Mouse (Mus musculus) small intestine, adult 2 months (tissue): ENCODE measurements around the gene Zfp422. TPM values are rescaled to one million over a fixed set of nuclear protein-coding genes. Genes with fewer than 3 reads are reported as not detected.

Experiments
- H3K27ac ChIP-seq: fragments of 200-500 bp; 2 replicates; pipeline ENCODE4 v1.5.1; 2012; ENCODE audit warnings: low read depth, low read length, control low read depth, inconsistent platforms; ENCODE audit not compliant: insufficient read depth
- H3K27me3 ChIP-seq: fragments of 200-500 bp; 2 replicates; pipeline ENCODE4 v1.6.1; 2012; ENCODE audit warnings: mild to moderate bottlenecking, moderate library complexity, low read length, inconsistent platforms; ENCODE audit not compliant: control insufficient read depth, insufficient read depth
- H3K36me3 ChIP-seq: fragments of 200-500 bp; 2 replicates; pipeline ENCODE4 v1.6.1; 2012; ENCODE audit warnings: mild to moderate bottlenecking, low read length, control low read depth, inconsistent platforms; ENCODE audit not compliant: control insufficient read depth, insufficient read depth
- H3K4me1 ChIP-seq: fragments of 200-500 bp; 2 replicates; pipeline ENCODE4 v1.6.1; 2012; ENCODE audit warnings: low read length, inconsistent platforms, mixed read lengths; ENCODE audit not compliant: control insufficient read depth, insufficient read depth, insufficient read length
- H3K4me3 ChIP-seq: fragments of 200-500 bp; 2 replicates; pipeline ENCODE4 v1.5.1; 2012; ENCODE audit warnings: low read depth, mild to moderate bottlenecking, control low read depth, inconsistent platforms, low read length, moderate library complexity
- CTCF ChIP-seq: fragments of 200-500 bp; IDR thresholded peaks from 2 replicates; pipeline ENCODE4 v1.5.1; 2012; ENCODE audit warnings: low read depth, mild to moderate bottlenecking, control low read depth, inconsistent platforms, low read length, moderate library complexity, mixed read lengths; ENCODE audit not compliant: insufficient replicate concordance, insufficient read length; ENCODE audit errors: extremely low read depth
- POLR2A ChIP-seq: fragments of 200-500 bp; IDR thresholded peaks from 2 replicates; pipeline ENCODE4 v1.6.1; 2012; ENCODE audit warnings: low read depth, mild to moderate bottlenecking, control low read depth, inconsistent platforms, low read length, moderate library complexity
- WGBS: fragments of 180-500 bp; shearing (Covaris S2); methylation state at CpG from one replicate; pipeline ENCODE4 v1.1.7; 2018; 5-methylcytosine and 5-hydroxymethylcytosine counted together
- polyA plus RNA-seq: library from polyadenylated mRNA; depleted of rRNA; stranded (reverse); fragments of >200 nt; gene quantifications from 2 replicates; pipeline ENCODE4 v1.2.3, GENCODE M21; 2012

Gene Zfp422
- polyA plus RNA-seq, 1 experiment = 2.9 TPM

GRCm38 (mm10) chr6:116664031-116664430, 35.2 kb upstream of the Zfp422 start:
- Histone ChIP-seq H3K27ac (peak overlapping the region; percentile 9; the same call in 1 of the 2 replicates), H3K4me1 (peaks cover 2% of the 10 kb centered on the region; the same call in 1 of the 2 replicates), H3K27me3 (no peaks in the 10 kb centered on the region), H3K4me3 (no peak overlapping the region), H3K36me3 (no peaks in the 10 kb centered on the region)
- TF ChIP-seq CTCF (no peak), POLR2A (no peak)
- WGBS = 78% methylated on average over 6 of the region's 6 CpGs

GRCm38 (mm10) chr6:116663364-116663763, 34.6 kb upstream of the Zfp422 start:
- Histone ChIP-seq H3K27me3 (no peaks in the 10 kb centered on the region), H3K36me3 (no peaks in the 10 kb centered on the region), H3K4me1 (no peaks in the 10 kb centered on the region), H3K4me3 (no peak overlapping the region), H3K27ac (no peak overlapping the region)
- 80% methylated on average over 2 of the region's 2 CpGs for WGBS
- no peak for TF ChIP-seq CTCF
- TF ChIP-seq POLR2A = no peak

DNA sequence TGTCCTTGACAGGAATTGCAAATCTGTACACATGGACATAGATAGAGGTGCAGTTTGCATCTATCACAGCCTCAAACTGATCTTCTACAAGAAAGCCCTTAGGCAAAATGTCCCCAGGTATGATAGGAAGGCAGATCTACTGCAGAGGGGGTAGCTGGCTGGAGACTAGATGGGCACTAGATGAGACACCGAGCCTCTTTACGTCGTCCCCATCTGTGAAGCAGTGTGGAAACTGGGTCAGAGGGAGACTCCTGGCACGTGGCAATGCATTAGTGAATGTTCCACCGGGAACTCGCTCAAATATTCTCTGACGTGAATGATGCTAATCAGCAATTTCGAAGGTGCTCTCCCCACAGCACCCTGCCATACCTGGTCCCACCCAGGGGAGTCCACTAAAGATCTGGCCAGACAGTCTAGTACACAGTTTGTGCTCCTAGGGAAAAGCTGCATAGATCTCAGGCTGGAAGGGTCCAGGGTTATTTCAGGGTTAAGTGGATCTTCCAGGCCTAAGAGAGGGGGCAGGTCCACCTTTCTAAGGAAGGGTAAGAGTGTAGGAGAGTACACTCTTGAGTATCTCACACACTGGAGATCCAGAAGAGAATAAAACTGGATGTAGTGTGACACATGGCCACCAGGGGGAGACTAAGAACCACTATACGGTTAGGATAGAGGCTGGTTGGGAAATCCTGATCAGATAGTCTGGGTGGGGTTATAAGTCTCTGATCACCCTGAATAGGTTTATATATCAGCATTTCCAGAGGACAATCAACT, 25.1 kb upstream of the Zfp422 start:
- 62% methylated on average over 9 of the region's 9 CpGs for WGBS
- Histone ChIP-seq H3K36me3 (0 out of 2 replicates have a peak, but pooled peaks cover 3% of the 10 kb centered on the region), H3K27ac (no peak overlapping the region), H3K4me3 (no peak overlapping the region), H3K27me3 (no peaks in the 10 kb centered on the region), H3K4me1 (peaks cover 2% of the 10 kb centered on the region; the same call in 1 of the 2 replicates)
- no peak for TF ChIP-seq POLR2A
- TF ChIP-seq CTCF = peak; percentile 5; the same call in 1 of the 2 replicates

- Histone ChIP-seq H3K27ac (no peak overlapping the region), H3K27me3 (no peaks in the 10 kb centered on the region), H3K4me1 (peaks cover 2% of the 10 kb centered on the region; the same call in 1 of the 2 replicates), H3K36me3 (0 out of 2 replicates have a peak, but pooled peaks cover 2% of the 10 kb centered on the region), H3K4me3 (no peak overlapping the region)
- TF ChIP-seq CTCF (no peak), POLR2A (no peak)
- WGBS = 84% methylated on average over 3 of the region's 3 CpGs
Observed at GRCm38 (mm10) chr6:116653191-116653590, 24.4 kb upstream of the Zfp422 start.

GRCm38 (mm10) chr6:116651437-116652118, 22.8 kb upstream of the Zfp422 start:
- Histone ChIP-seq H3K27me3 (no peaks in the 10 kb centered on the region), H3K36me3 (no peaks in the 10 kb centered on the region; the same call in 1 of the 2 replicates), H3K27ac (no peak overlapping the region), H3K4me1 (peaks cover 2% of the 10 kb centered on the region; the same call in 1 of the 2 replicates), H3K4me3 (peak overlapping the region; percentile 43)
- 79% methylated on average over 20 of the region's 20 CpGs for WGBS
- no peak for TF ChIP-seq CTCF
- no peak for TF ChIP-seq POLR2A

- Histone ChIP-seq H3K4me3 (peak within 1 kb of the TSS; percentile 43), H3K27ac (peak within 1 kb of the TSS; percentile 13; the same call in 1 of the 2 replicates)
Observed at GRCm38 (mm10) chr6:116650406-116650805, 21.6 kb upstream of the Zfp422 start, which contains the start of gene Depp1. Depp1 (plus strand) TSS chr6:116650609.

GRCm38 (mm10) chr6:116649811-116650210, 21.0 kb upstream of the Zfp422 start:
- no peak overlapping the region for H3K27ac ChIP-seq
- no peak overlapping the region for H3K4me3 ChIP-seq
- no peak for TF ChIP-seq POLR2A
- TF ChIP-seq CTCF = no peak
- peaks cover 7% of the 10 kb centered on the region for H3K36me3 ChIP-seq
- H3K27me3 ChIP-seq = no peaks in the 10 kb centered on the region
- 74% methylated on average over 7 of the region's 7 CpGs for WGBS
- peaks cover 2% of the 10 kb centered on the region; the same call in 1 of the 2 replicates for H3K4me1 ChIP-seq

More at GRCm38 (mm10) chr6:116650406-116650805, 21.6 kb upstream of the Zfp422 start, which contains the start of gene Depp1:
- H3K4me1 ChIP-seq = peaks cover 2% of the 10 kb centered on the region; the same call in 1 of the 2 replicates
- TF ChIP-seq POLR2A = no peak; the same call in 1 of the 2 replicates
- TF ChIP-seq CTCF = no peak
- peaks cover 5% of the 10 kb centered on the region for H3K36me3 ChIP-seq
- 7% methylated on average over 6 of the region's 6 CpGs for WGBS
- H3K27me3 ChIP-seq = no peaks in the 10 kb centered on the region
